Mouse (Mus musculus) gonadal fat pad, adult 2 months (tissue): ENCODE data around the gene Cant1. TPM values are rescaled to one million over a fixed set of nuclear protein-coding genes. Genes with fewer than 3 reads are reported as not detected.

Source experiments
- DNase-seq: peaks from one replicate; pipeline ENCODE4 v3.0.0-alpha.2; 2012; ENCODE audit warnings: low read depth
- polyA plus RNA-seq: library from polyadenylated mRNA; depleted of rRNA; stranded (reverse); fragments of >200 nt; gene quantifications from 2 replicates; pipeline ENCODE4 v1.2.3, GENCODE M21; 2012; rRNA removed

The Cant1 gene
- polyA plus RNA-seq = 54.7 and 60.8 TPM in 2 replicates

GRCm38 (mm10) chr11:118418834-118419504 lies at the start of gene Cant1:
Cant1 (minus strand) TSS chr11:118419086.
- peak; percentile 86 for DNase-seq

GRCm38 (mm10) chr11:118467441-118468035 lies 48.7 kb upstream of the Cant1 start:
- DNase-seq = no peak

GRCm38 (mm10) chr11:118460280-118460679 lies 41.4 kb upstream of the Cant1 start:
- no peak for DNase-seq

GRCm38 (mm10) chr11:118459536-118459935 lies 40.6 kb upstream of the Cant1 start:
- no peak for DNase-seq

GRCm38 (mm10) chr11:118459051-118459450 lies 40.2 kb upstream of the Cant1 start:
- no peak for DNase-seq

GRCm38 (mm10) chr11:118456937-118457336 lies 38.1 kb upstream of the Cant1 start:
- no peak for DNase-seq

GRCm38 (mm10) chr11:118455788-118456187 lies 36.9 kb upstream of the Cant1 start:
- DNase-seq = no peak

GRCm38 (mm10) chr11:118453886-118454671 lies 35.2 kb upstream of the Cant1 start:
- DNase-seq = no peak

GRCm38 (mm10) chr11:118452955-118453354 lies 34.1 kb upstream of the Cant1 start:
- no peak for DNase-seq

GRCm38 (mm10) chr11:118451211-118451610 lies 32.3 kb upstream of the Cant1 start:
- DNase-seq = no peak

GRCm38 (mm10) chr11:118448385-118448784 lies 29.5 kb upstream of the Cant1 start:
- DNase-seq = no peak

- DNase-seq = no peak
Observed at GRCm38 (mm10) chr11:118447346-118447745, 28.5 kb upstream of the Cant1 start.

GRCm38 (mm10) chr11:118445843-118446242 lies 27.0 kb upstream of the Cant1 start:
- DNase-seq = no peak

GRCm38 (mm10) chr11:118443201-118443970 lies 24.5 kb upstream of the Cant1 start:
- no peak for DNase-seq

- DNase-seq = no peak
Observed at GRCm38 (mm10) chr11:118442691-118443090, 23.8 kb upstream of the Cant1 start.

- DNase-seq = peak; percentile 80
Observed at GRCm38 (mm10) chr11:118438665-118439414, 20.0 kb upstream of the Cant1 start.

- DNase-seq = no peak
Observed at GRCm38 (mm10) chr11:118436471-118436935, 17.6 kb upstream of the Cant1 start.

- DNase-seq = no peak
Observed at GRCm38 (mm10) chr11:118434093-118434492, 15.2 kb upstream of the Cant1 start.

GRCm38 (mm10) chr11:118433398-118433868 lies 14.5 kb upstream of the Cant1 start:
- DNase-seq = no peak

GRCm38 (mm10) chr11:118431100-118431948 lies 12.4 kb upstream of the Cant1 start:
- no peak for DNase-seq
